8 mouse cellular contexts compared by ENCODE assay signal in genomic region chr1:136768969-136769401, GRCm38 (mm10).
DNase-seq lines count a peak whose midpoint lies in the region; ATAC-seq and TF ChIP-seq lines count a peak whose summit lies in the region.

No protein-coding gene starts in this region.

- no peaks in the 10 kb centered on the region for H3K27me3 ChIP-seq in embryonic facial prominence, embryonic 11.5 days (ENCODE audit: control insufficient read depth, insufficient read depth, low read length)
- H3K27me3 ChIP-seq in hindbrain, postnatal 0 days (ENCODE audit: insufficient read depth, low read length), result no peaks in the 10 kb centered on the region
- H3K27me3 ChIP-seq in liver, embryonic 14.5 days (ENCODE audit: control insufficient read depth, insufficient read depth, low read length), result no peaks in the 10 kb centered on the region
- H3K27me3 ChIP-seq in neural tube, embryonic 13.5 days, result no peaks in the 10 kb centered on the region

- WGBS in embryonic facial prominence, embryonic 11.5 days, result 2% methylated on average over 10 of the region's 10 CpGs
- WGBS in hindbrain, postnatal 0 days, result 1% methylated on average over 10 of the region's 10 CpGs
- 8% methylated on average over 10 of the region's 10 CpGs for WGBS in liver, embryonic 14.5 days (ENCODE audit: insufficient replicate concordance)
- WGBS in neural tube, embryonic 13.5 days, result 2% methylated on average over 10 of the region's 10 CpGs

- no peaks in the 10 kb centered on the region for H3K36me3 ChIP-seq in embryonic facial prominence, embryonic 11.5 days (replicated peaks; ENCODE audit: control insufficient read depth, insufficient read depth, low read depth, low read length)
- H3K36me3 ChIP-seq in hindbrain, postnatal 0 days (ENCODE audit: insufficient read depth, low read length), result no peaks in the 10 kb centered on the region
- no peaks in the 10 kb centered on the region for H3K36me3 ChIP-seq in liver, embryonic 14.5 days (replicated peaks; ENCODE audit: control insufficient read depth, insufficient read depth, low read depth)
- no peaks in the 10 kb centered on the region for H3K36me3 ChIP-seq in neural tube, embryonic 13.5 days

- intact Hi-C loops in left cerebral cortex, adult 2 months (cut with DNase I), result no loop called here

- no peak overlapping the region; the same call in 1 of the 2 replicates for H3K9ac ChIP-seq in embryonic facial prominence, embryonic 11.5 days (replicated peaks; ENCODE audit: low read length)
- no peak overlapping the region for H3K9ac ChIP-seq in hindbrain, postnatal 0 days (replicated peaks; ENCODE audit: low read length)
- H3K9ac ChIP-seq in liver, embryonic 14.5 days (replicated peaks), result no peak overlapping the region
- 0 out of 2 replicates have a peak overlapping the region, but pooled peaks have one; percentile 14 for H3K9ac ChIP-seq in neural tube, embryonic 13.5 days

- no peak overlapping the region for H3K4me3 ChIP-seq in left cerebral cortex, adult 2 months
- no peak overlapping the region for H3K4me3 ChIP-seq in embryonic facial prominence, embryonic 11.5 days (ENCODE audit: low read depth, low read length)
- H3K4me3 ChIP-seq in hindbrain, postnatal 0 days (ENCODE audit: low read length), result no peak overlapping the region
- H3K4me3 ChIP-seq in liver, embryonic 14.5 days (ENCODE audit: insufficient read depth in 1 of 2, low read depth in 2 of 2, low read length in 2 of 2), result 0 out of 4 replicates have a peak overlapping the region, but pooled peaks of 1 of the 2 experiments have one; percentile 8
- H3K4me3 ChIP-seq in neural tube, embryonic 13.5 days, result no peak overlapping the region

- H3K27ac ChIP-seq in left cerebral cortex, adult 2 months, result no peak overlapping the region
- H3K27ac ChIP-seq in embryonic facial prominence, embryonic 11.5 days (replicated peaks; ENCODE audit: low read depth, low read length), result no peak overlapping the region
- no peak overlapping the region for H3K27ac ChIP-seq in hindbrain, postnatal 0 days
- H3K27ac ChIP-seq in liver, embryonic 14.5 days, result no peak overlapping the region
- peak overlapping the region; percentile 57; the same call in 1 of the 2 replicates for H3K27ac ChIP-seq in neural tube, embryonic 13.5 days (replicated peaks)

- H3K9me3 ChIP-seq in embryonic facial prominence, embryonic 11.5 days (replicated peaks; ENCODE audit: control insufficient read depth, low read length), result no peaks in the 10 kb centered on the region
- H3K9me3 ChIP-seq in hindbrain, postnatal 0 days (ENCODE audit: low read length), result no peaks in the 10 kb centered on the region
- no peaks in the 10 kb centered on the region for H3K9me3 ChIP-seq in liver, embryonic 14.5 days (ENCODE audit: control insufficient read depth, low read length)
- H3K9me3 ChIP-seq in neural tube, embryonic 13.5 days, result 0 out of 2 replicates have a peak, but pooled peaks cover 4% of the 10 kb centered on the region

- H3K4me2 ChIP-seq in embryonic facial prominence, embryonic 11.5 days (ENCODE audit: low read depth, low read length), result no peak overlapping the region; the same call in 1 of the 2 replicates
- H3K4me2 ChIP-seq in hindbrain, postnatal 0 days (ENCODE audit: low read depth, low read length), result peak overlapping the region; percentile 24; the same call in 1 of the 2 replicates
- H3K4me2 ChIP-seq in liver, embryonic 14.5 days (ENCODE audit: low read depth), result peak overlapping the region; percentile 33
- peak overlapping the region; percentile 31 for H3K4me2 ChIP-seq in neural tube, embryonic 13.5 days

- TF ChIP-seq EP300 in liver, embryonic 14.5 days (IDR thresholded peaks at IDR 0.05; ENCODE audit: low read depth), result no peak

- TF ChIP-seq CTCF in left cerebral cortex, adult 2 months (IDR thresholded peaks at IDR 0.05), result peak; percentile 1; the same call in 1 of the 2 replicates
- no peak for TF ChIP-seq CTCF in hindbrain, postnatal 0 days (IDR thresholded peaks at IDR 0.05; ENCODE audit: low read depth)
- TF ChIP-seq CTCF in liver, embryonic 14.5 days (IDR thresholded peaks at IDR 0.05; ENCODE audit: low read depth), result 0 out of 2 replicates have a peak, but pooled peaks have one; percentile 12

- DNase-seq in left cerebral cortex, adult 2 months (ENCODE audit: extremely low spot score in 1 of 2, low spot score in 2 of 2), result peak in 1 of 2 experiments; percentile 20
- DNase-seq in left cerebral cortex, adult 8-10 months (ENCODE audit: low spot score in 2 of 2), result no peak
- DNase-seq in embryonic facial prominence, embryonic 11.5 days (ENCODE audit: low spot score), result peak; percentile 81
- peak; percentile 44 for DNase-seq in hindbrain, postnatal 0 days (ENCODE audit: low spot score)
- DNase-seq in liver, embryonic 14.5 days (ENCODE audit: low read depth in 3 of 3, low spot score in 3 of 3), result no peak
- DNase-seq in right cerebral cortex, postnatal 25 days, result no peak
- no peak for DNase-seq in frontal cortex, postnatal 10 days (ENCODE audit: low spot score in 2 of 2)

- peak; percentile 68 for ATAC-seq in embryonic facial prominence, embryonic 11.5 days (replicated peaks; ENCODE audit: insufficient number of reproducible peaks, low FRiP score, low TSS enrichment, low read depth)
- ATAC-seq in hindbrain, postnatal 0 days, result peak; percentile 51; the same call in 1 of the 2 replicates
- no peak for ATAC-seq in liver, embryonic 14.5 days (ENCODE audit: insufficient read depth)
- ATAC-seq in neural tube, embryonic 13.5 days (ENCODE audit: low read depth), result peak; percentile 89

- H3K4me1 ChIP-seq in embryonic facial prominence, embryonic 11.5 days (ENCODE audit: control insufficient read depth, insufficient read depth, low read length), result no peaks in the 10 kb centered on the region
- H3K4me1 ChIP-seq in hindbrain, postnatal 0 days (ENCODE audit: insufficient read depth, low read length), result no peaks in the 10 kb centered on the region
- peaks cover 0 to 2% of the 10 kb centered on the region in 2 experiments; a peak in 2 of 4 replicates for H3K4me1 ChIP-seq in liver, embryonic 14.5 days (replicated peaks; ENCODE audit: control insufficient read depth in 2 of 2, insufficient read depth in 2 of 2, low read length in 1 of 2)
- H3K4me1 ChIP-seq in neural tube, embryonic 13.5 days (replicated peaks), result peaks cover 13% of the 10 kb centered on the region

Comparison
In these comparisons a context has a peak if more than half of its experiments do, and no peak if none do; other contexts are left out.
1. DNase-seq: peak in embryonic facial prominence, embryonic 11.5 days (single experiment) and hindbrain, postnatal 0 days (single experiment); none in left cerebral cortex, adult 8-10 months (0 of 2), liver, embryonic 14.5 days (0 of 3), right cerebral cortex, postnatal 25 days (single experiment) and frontal cortex, postnatal 10 days (0 of 2).